Mouse (Mus musculus) Muller cell, postnatal 12 days (primary cell): ENCODE measurements at regions not wholly inside any gene's neighbourhood (a gene's known extent, or its start where the extent isn't known, plus 50 kb on each side); places are given as distances from the start of the nearest gene placed in this dataset.

Source experiments
- DNase-seq: peaks from one replicate; pipeline ENCODE4 v3.0.0-alpha.2; 2015; ENCODE audit errors: inconsistent ontology term

DNA sequence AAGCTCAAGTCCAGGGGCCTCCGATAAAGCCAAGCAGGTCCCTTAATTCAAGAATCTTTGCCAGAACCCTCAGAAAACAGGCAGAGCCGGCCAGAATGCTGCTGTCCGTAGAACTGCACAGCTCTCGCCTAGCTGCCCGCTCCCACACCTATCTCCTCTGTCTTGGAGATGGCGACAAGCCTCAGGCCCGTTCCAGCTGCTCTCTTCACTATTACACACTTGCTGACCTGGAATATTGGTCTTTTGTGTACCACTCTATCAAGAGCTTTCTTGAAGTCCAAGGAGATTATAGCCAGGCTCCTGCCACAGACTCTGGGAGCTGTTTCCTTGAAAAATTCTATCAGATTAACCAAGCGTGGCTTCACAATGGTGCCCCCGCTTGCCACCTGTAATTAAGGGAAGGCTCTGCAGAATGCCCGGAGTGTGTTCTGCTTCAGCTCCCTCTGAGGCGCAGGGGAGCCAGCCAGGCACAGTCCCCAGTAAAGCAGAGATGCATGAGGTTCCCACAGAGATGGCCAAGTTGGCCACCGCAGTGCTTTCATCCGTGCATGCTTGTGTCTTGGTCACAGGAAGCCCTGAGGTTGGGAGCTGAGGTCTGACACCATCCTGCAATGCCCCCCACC is 496.8 kb downstream of the Cdh26 start:
- peak; percentile 44 for DNase-seq

- peak; percentile 24 for DNase-seq
Observed at GRCm38 (mm10) chr2:178929033-178929432, 498.7 kb downstream of the Cdh26 start.

DNA sequence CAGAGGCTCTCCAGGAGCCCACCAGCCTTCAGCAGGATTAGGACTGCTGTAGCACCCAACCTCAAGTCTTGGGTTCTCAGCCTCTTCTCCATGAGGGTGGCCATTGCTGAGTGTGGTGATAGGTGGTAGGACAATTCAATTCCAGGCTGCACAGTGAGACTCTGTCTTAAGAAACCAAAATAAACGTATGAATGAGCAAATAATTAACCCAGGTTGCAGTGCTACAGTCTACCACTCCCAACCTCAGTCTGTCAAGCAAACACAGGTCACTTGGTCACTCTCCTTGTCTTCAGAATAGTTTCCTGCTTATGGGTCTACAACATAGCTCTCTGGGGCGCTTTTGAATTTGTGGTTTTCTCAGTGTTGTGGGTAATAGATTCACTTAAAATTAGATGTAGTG is 499.8 kb downstream of the Cdh26 start:
- no peak for DNase-seq

GRCm38 (mm10) chr2:178948471-178948870 is 493.8 kb upstream of the Cdh4 start:
- DNase-seq, result no peak

DNA sequence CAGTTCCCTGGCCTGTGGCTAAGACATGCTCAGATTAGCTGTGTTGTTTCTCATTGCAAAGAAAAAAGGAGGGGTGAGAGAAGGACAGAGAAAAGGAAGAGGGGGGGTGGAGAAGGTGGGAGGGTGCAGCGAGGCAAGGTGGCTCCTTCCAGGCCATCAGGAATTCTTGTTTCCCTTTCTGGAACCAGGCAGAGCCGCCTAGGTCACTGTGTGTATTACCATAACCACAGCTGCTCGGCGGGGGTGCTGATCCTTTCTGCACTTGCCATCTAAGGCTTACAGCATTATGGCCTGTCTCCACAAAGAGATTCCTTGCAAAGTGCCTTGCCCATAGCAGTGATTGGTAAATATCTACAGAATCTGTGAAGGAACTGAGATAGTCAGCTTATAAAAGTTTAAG is 493.1 kb upstream of the Cdh4 start:
- no peak for DNase-seq

DNA sequence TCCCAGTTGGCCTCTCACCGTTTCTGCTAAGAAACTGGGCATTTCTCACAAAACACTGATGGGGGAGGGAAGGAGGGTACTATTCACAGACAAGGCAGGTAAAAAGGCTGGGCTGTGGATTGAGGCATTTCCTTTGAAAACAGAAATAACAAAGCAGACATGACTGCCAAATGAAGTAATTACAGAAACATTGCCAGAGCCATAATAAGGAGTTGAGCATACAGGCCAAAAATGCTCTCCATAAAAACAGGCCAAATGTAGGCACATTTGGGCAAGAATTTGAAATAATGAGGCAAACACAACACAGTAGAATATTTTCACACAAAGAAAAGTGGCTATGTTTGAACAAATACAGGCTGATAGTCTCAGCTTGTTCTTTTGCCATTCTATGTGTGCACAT is 491.9 kb upstream of the Cdh4 start:
- peak; percentile 39 for DNase-seq

DNA sequence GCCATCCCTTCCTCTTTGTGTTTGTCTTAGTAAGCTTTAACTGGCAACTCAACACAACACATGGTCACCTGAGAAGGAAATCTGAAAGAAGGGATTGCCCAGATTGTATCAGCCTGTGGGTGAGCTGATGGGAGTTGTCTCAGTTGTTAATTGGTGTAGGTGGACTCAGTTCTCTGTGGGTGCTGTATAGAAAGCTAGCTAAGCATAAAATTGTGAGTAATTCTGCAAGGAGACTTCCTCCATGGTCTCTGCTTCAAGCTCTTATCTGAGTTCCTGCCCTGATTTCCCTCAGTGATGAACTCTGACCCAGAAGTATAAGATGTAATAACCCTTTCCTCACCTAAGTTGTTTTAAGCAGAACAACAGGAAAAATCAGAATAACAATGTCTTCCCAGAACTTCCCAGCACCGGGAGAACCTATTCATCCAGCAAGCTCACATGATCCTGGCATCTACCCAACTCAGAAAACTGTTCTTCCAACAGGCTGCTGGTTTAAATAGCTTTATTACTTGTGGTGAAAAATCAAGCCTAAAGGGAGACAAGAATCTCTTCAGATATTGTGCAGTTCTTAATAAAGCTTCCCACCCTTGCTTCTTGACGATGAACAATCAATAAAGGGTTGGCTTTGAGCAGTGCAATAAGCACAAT is 487.7 kb upstream of the Cdh4 start:
- DNase-seq, result no peak

DNA sequence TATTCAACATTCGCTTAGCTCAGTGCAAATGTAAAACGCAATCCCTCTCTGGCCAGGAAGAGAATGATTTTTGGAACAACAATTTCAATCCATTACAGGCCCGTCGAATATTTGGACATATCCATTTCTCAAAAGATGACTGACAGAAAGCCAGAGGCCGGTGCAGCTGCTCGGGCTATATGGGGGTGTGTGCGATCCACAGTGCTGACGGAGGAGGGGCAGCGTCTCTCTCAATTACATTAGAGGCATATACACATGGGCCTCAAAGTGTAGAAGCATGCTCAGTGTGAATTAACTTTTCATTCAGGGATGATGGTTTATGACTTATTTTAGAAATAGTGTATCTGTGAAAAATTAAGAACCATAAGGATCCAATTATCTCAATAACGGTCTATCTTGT is 483.4 kb upstream of the Cdh4 start:
- no peak for DNase-seq

- no peak for DNase-seq
Observed at GRCm38 (mm10) chr2:178959603-178960002, 482.6 kb upstream of the Cdh4 start.

GRCm38 (mm10) chr2:178967584-178968365 is 474.5 kb upstream of the Cdh4 start:
- DNase-seq, result no peak

GRCm38 (mm10) chr2:178969732-178970131 is 472.5 kb upstream of the Cdh4 start:
- DNase-seq, result no peak

DNA sequence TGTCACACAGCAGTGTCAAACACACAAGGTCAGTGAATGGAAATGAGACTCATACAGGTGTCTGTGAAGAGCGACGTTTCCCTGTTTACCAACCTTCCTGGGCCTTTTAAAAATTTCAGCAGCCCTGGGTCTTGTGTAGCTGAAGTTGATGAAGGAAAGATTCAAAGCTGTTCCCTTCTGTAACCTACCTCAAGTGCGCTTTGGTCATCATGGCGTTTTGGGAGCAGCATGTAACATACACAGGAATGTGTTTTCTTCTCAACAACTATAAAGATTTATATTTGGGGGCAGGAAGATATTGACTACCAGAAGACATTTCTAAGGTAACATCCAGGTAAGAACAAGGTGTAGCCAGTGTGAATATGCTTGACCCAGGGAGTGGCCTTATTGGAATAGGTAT is 466.9 kb upstream of the Cdh4 start:
- no peak for DNase-seq

DNA sequence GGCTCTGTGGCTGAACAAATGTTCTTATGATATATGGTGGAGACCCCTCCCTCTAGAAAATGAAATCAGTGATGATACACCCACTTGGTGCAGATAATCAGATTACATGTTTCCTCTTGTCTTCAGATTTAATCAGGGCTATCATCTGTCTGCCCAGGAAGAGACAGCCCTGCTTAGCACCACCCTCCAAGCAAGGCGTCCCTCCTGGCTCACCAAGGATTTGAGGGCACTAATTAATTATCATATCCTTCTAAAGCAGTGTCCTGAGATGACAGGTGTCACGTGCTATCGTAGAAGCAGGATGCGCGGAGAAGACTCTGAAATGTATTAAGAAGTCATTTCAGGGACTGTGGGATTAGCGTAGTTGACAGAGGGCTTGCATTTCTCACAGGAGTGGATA is 466.2 kb upstream of the Cdh4 start:
- DNase-seq, result no peak

DNA sequence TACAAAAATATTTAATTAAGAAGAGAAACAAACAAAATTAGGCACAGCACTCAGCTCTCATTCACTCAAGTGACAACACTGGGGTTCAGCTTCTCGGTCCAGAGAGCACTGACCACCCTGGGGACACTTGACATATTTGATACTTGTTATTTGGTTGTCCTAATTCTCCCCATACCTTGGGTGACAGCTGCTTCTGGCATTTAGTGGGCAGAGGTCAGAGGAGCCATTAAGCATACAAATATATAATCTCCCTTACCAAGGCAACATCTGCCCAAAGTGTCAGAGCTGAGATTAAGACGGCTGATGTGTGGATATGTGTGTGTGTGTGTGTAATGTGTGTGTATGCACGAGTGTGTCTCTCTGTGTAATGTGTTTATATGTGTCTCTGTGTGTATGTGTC is 465.7 kb upstream of the Cdh4 start:
- no peak for DNase-seq

GRCm38 (mm10) chr2:178979451-178979850 is 462.8 kb upstream of the Cdh4 start:
- no peak for DNase-seq

- peak; percentile 58 for DNase-seq
Observed at GRCm38 (mm10) chr2:178981736-178982502, 460.3 kb upstream of the Cdh4 start.

DNA sequence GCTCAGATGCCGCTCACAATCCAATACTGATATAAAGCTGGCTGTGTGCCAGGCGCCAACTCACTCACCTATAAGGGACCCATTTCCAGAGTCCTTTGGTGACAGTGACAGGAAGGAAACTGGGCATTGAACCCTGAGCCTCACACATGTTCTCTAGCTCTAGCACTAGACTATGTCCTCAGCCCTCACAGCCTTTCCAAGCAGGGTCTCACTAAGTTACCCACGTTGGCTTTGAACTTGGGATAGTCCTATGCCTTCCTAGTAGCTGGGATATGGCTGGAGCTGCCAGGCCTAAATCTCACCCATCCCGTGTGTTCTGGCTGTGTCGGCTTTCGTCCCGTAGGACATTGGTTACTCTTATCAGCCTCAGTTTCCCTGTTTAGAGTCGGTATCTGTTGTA is 458.4 kb upstream of the Cdh4 start:
- DNase-seq, result no peak

- no peak for DNase-seq
Observed at GRCm38 (mm10) chr2:178987935-178988334, 454.3 kb upstream of the Cdh4 start.

- no peak for DNase-seq
Observed at GRCm38 (mm10) chr2:178989291-178989690, 452.9 kb upstream of the Cdh4 start.

- DNase-seq, result no peak
Observed at GRCm38 (mm10) chr2:178989784-178990183, 452.4 kb upstream of the Cdh4 start.

- no peak for DNase-seq
Observed at GRCm38 (mm10) chr2:178990959-178991358, 451.3 kb upstream of the Cdh4 start.
